Mouse (Mus musculus): Measurements from ENCODE around the gene Dera. TPM values are rescaled to one million over a fixed set of nuclear protein-coding genes. Genes with fewer than 3 reads are reported as not detected.
A peak's percentile ranks its signal among the peaks of the same experiment; 100 is the strongest.
"Not testable (repeated sequence)": the region's sequence is repeated elsewhere in the genome, so short reads cannot be mapped to it uniquely, and the experiment has no call there.

Dera gene
- total RNA-seq (2021), result 10 to 100 TPM; 14.4 to 16.2 TPM

DNA sequence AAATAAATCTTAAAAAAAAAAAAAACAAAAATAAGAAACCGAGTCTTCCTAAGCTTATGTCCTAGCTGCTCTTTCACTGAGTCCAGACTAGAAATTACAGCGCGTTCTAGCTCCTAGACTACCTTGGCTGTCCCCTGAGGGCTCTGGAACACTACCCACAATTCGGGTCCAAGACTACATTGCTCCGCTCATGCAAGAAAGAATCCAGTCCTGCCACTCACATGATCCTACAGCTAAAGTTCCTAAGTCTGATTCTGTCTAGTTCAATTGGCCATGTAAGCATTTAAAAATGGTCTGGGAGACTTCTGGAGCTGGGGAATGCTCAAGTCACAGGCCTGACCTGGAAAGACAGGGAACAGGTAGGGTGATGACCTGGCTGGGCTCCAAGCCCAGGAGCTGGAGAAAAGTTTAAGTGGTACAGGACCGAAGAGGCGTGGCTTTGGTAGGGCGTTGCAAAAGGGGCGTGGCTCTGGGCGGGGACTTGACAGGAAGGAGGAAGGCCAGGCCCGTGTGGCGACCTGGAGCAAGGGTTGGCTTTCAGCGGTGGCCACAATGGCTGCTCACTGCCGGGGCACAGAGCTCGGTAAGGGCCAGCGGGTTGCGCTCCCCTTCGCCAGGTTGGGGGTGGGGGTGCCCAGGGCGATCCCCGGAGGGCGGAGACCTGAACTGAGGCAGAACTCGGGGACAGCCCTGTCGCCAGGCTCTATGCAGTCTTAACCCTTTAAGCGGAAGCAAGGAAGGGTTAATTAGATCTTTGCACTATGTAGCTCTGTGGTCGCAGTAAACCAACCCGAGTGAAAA lies at the start of gene Dera:
Gene Dera (plus strand): TSS at position 491 of the 801 bp plus-strand sequence.
- intact Hi-C loops (cut with DNase I), result no loop called here
- peak; percentile 80 to 91 for DNase-seq

DNA sequence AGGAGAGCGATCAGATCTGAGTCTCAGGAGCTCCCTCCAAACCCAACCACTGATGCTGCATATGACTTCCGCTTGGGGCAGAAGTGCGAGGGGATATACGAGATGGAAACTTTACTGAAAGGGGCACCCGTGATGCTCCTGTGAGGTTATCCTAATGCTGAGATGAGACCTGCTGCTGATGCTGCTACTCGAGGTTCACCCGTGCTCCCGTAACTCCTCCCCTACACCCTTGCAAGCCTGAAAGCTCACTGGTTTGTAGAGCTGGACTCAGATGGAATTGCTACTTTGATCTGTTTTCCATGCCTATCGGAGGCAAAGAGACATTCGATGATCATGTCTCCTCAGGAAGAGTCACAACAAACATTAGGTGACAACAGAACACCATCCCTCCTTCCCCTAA lies 48.1 kb upstream of the Dera start:
- intact Hi-C loops (cut with DNase I), result no loop called here
- DNase-seq, result no peak

DNA sequence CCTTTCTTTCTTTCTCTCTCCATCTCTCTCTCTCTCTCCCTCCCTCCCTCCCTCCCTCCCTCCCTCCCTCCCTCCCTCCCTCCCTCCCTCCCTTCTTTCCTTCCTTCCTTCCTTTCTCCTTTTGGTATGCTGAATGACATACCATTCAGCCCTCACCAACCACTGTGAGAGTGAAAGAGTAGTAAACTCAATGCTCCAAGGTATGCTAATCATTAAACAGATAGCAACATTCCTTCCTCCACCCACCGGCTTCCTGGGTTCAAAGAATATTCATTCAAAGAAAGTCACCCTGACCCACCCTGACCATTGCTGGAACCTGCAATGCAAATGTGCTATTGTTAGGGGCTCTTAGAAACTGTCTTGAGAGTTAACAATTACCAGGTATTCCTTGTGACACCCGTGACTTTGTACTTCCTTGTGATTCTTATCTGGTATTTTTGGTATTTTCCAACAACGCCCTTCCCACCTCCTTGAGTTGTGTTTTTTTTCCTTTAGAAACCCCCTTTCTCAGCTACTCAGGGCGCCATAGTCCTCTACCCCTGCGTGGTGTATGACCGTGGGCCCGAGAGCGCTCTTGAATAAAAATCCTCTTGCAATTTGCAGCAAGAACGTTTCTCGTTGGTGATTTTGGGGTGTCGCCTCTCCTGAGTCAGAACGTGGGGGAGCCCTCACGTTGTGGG lies 45.5 kb upstream of the Dera start:
- intact Hi-C loops (cut with DNase I); DNase-seq: not testable (repeated sequence)

DNA sequence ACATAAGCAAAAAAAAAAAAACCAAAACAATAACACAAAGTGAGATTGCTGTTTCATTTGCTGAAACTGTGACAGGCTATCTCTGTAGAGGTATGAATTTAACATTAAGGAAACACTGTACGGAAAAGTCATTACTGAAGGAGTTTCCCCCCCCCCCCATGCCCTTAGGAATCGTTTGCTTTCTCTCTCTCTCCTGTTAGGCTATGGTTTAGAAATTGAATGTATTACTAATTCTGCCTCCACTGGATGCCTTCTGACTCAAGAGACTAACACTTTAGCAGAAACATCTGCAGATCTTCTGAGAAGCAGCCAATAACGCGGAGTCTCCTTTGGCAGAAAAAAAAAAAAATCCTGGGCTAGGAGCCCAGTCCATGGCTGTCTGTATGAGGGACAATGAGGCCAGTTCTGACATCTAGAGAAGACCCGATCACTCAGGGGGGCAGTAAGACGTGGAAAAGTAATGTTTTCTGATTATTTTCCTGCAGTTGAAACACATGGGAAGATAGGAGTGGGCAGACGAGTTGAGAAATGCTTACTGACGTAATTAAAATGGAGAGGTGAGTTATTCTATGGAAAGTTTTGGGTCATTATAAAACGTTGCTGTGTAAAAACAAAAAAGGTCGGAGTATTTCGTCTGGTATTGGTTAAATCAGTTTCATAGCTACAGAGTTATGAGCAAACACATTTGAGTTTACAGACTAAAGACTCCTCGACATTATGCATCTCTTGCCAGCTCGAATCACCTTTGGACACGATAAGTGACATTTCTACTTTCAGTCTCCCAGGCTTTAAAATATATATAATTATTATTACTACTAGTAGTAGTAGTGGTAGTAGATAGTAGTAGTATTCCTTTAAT lies 43.9 kb upstream of the Dera start:
- intact Hi-C loops (cut with DNase I), result no loop called here
- peak; percentile 68 to 74 for DNase-seq

DNA sequence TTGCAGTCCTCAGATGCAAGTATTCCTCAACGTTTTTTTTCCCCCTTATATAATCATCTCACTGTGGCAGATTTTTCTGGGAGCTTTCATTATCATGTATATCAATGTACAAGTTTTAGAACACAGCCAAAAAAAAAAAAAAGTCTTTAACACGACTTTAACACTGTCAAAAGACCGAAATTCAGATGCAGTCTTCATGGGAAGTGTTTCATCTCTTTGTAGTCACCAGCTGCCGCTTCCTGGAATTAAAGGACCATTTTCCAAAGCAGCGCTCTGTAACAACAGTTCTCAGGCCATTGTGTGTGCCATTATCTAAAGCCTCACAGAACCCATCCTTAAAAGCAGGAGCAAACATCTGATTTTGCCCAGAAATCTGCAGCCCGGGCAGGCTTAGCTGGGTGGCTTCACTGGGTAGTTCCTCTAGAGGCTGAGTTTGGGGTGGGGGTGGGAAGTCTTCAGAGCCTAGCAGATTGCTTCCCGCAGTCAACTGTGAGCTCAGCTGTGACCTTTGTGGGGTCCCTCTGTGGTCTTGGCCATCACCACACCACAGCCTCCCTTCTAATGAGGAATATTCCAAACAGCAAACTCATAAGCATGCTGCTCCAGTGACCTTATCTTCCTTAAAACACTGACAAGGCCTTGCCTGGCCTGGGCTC lies 41.6 kb upstream of the Dera start:
- intact Hi-C loops (cut with DNase I), result no loop called here

DNA sequence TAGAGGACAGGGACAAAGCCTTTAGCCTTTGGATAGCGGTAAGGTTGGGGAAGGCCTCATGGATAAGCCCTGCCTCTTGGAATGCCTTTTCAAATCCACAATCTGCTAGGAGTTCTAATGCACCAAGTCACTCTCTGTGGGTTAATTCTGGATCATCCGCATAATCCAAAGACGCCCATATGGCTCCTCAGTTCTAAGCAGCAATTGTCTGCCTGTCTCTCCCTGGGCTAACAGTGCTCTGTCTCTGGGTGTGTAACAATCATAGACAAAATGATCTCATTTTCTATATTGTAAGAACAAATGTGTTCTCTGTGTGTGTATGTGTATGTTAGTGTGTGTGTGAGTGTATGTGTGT lies 41.1 kb upstream of the Dera start:
- no peak for DNase-seq
- intact Hi-C loops (cut with DNase I), result no loop called here

More for the DNA sequence above, 41.6 kb upstream of the Dera start:
- DNase-seq, result peak in 1 of 2 experiments; percentile 20

DNA sequence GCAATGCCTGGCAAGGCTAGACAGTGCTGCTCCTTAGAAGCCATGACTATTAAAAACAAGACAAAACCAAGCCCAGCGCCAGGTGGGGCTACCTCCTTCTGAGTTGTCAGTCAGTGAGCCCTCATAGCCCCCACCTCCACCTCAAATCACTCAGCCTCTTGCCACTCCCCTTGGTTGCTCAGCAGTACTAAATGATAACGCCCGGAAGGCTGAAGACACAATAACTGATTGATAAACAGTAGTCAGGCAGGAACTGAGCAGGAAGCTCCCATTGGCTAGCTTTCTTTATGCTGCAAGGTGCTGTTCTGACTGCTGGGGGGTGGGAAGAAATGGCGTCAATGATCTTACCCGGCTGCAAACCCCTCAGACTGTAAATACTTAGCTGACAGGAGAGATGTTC lies 37.5 kb upstream of the Dera start:
- DNase-seq, result no peak
- intact Hi-C loops (cut with DNase I), result no loop called here

GRCm38 (mm10) chr6:137722220-137722931 lies 32.0 kb upstream of the Dera start:
- intact Hi-C loops (cut with DNase I), result loop anchor here (5.0 kb wide), 2 partner anchors 170 to 310 kb away; no protein-coding TSS in a partner anchor
- no peak for DNase-seq

- DNase-seq, result peak; percentile 60 to 73
- intact Hi-C loops (cut with DNase I), result loop anchor here (1.0 to 5.0 kb wide), 5 partner anchors 75 to 517 kb away; no protein-coding TSS in a partner anchor
Measured at GRCm38 (mm10) chr6:137723898-137724297, 30.4 kb upstream of the Dera start.

DNA sequence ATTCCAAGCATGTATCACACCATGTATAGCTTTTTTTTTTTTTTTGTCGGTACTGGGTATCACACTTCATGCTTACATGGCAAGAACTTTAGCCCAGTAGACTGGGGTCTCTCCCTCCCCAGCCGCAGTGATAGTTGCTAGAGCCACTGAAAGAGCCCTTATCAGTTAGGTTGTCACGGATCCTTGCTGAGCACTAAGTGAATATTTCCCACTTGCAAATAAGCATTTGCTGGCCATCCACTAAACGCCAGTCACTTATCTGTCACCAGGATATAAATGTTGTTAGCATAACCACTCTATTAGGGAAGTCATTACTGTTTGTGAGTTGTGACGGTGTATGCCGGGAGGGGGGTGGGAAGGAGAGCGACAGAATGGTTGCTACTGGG lies 19.9 kb upstream of the Dera start:
- DNase-seq, result peak in 1 of 2 experiments; percentile 25
- intact Hi-C loops (cut with DNase I), result loop anchor here (10.0 kb wide), 1 partner anchor 910 kb away; the partner anchor contains the start of genes BC049715 and Wbp11

DNA sequence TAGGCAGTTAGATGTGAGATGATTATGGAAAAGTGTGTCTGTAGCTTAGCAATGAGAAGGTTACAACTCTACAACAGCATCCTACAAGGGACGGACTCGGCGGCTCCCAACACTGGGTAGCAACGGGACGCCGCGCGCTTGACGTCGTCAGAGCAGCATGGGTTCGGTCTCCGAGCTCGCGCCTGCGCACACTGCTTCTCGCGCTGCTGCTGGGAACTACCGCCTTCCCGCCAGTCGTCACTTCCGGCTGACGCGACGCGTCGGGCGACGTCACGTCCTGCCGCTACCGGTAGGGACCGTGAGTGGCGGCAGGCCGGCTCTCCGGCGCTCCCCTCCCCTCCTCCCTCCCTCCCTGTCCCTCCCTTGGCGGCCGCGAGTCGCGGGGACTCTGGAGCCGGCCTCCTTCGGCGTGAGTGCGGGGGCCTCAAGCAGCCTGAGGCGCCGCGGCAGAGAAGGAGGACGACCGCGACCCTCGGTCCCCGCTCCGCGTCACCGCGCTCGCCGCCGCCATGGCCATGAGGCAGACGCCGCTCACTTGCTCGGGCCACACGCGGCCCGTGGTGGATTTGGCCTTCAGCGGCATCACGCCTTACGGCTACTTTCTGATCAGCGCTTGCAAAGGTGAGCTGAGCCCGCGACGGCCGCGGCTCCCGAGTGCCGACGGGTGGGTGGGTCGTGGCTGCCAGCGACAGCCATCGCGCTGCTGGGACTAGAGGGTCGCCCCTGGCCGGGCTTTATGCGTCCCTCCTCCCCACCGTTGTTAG lies 19.3 kb upstream of the Dera start, which contains the start of gene Strap:
Gene Strap (plus strand): TSS at position 233 of the 764 bp plus-strand sequence.
- intact Hi-C loops (cut with DNase I), result loop anchor here (10.0 kb wide), 1 partner anchor 910 kb away; the partner anchor contains the start of genes BC049715 and Wbp11
- peak; percentile 94 to 96 for DNase-seq

GRCm38 (mm10) chr6:137735671-137736238 lies 18.6 kb upstream of the Dera start:
- intact Hi-C loops (cut with DNase I), result loop anchor here (10.0 kb wide), 1 partner anchor 911 kb away; the partner anchor contains the start of genes BC049715 and Wbp11
- peak in 1 of 2 experiments; percentile 18 for DNase-seq

DNA sequence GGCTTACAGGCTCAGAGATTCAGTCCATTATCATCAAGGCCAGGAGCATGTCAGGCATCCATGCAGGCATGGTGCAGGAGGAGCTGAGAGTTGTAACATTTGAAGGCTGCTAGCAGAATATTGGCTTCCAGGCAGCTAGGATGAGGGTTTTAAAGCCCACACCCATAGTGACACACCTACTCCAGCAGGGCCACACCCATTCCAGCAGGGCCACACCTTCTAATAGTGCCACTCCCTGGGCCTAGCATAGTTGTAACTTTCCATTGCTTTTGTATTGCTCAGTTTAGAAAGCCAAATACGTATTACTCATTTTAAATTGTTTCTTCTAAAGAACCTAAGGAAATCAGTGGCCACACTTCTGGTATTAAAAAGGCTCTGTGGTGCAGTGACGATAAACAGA lies 13.4 kb upstream of the Dera start:
- no peak for DNase-seq
- intact Hi-C loops (cut with DNase I), result no loop called here

- DNase-seq, result no peak
- intact Hi-C loops (cut with DNase I), result no loop called here
Measured at GRCm38 (mm10) chr6:137744700-137745099, 9.6 kb upstream of the Dera start.

GRCm38 (mm10) chr6:137747174-137747928 lies 7.0 kb upstream of the Dera start:
- peak in 1 of 2 experiments; percentile 30 for DNase-seq
- intact Hi-C loops (cut with DNase I), result no loop called here

DNA sequence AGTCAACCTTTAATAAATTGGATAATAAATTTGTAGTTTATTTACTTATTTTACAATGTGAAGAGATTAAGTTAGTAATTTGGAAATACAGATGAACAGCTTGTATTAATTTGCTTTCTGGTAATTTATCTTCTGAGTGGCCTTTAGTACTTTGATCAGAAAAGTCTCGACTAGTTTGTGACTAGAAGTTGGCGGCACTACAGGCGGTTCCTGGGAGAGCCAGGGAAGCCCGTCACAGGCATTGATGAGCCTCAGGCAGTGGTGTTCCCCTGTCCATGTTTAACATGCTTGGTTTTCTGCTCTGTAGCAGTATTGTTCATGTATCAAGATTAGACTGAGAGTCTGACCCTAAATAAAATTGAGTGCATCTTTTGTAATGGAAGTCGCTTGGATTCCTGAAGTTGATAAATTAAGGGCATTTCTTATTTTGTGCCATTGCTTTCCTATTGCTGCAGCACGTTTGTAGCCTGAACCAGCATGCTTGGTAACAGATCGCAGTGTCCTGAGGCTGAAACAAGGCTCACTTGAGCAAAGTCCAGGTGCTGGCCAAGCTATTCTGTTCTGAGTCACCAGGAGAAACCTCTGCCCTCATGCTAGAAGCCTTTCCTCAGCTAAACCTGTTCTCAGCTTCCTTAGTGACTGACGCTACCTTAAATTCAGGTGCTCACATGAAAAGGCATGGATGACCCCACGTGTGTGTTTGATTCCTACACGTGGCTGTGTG lies 2.6 kb upstream of the Dera start:
- intact Hi-C loops (cut with DNase I), result no loop called here
- DNase-seq, result no peak

DNA sequence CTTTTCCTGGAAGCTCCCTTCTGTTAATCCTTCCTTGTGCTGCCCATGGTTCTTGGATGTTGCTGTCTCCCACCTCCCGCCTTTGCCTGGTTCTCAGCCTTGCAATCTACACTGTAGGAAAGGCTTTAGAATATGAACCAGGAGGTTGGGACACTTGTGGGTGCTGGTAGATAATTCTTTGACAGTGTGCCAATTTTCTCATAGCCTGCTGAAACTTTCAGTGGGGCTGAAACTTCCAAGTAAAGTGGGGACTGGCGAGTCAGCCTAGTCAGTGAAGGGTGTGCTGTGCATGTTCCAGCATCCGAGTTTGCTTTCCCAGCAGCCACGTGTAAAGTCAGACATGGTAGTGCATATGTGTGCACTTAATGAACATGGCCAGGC lies 2.1 kb upstream of the Dera start:
- DNase-seq, result no peak
- intact Hi-C loops (cut with DNase I), result no loop called here
